Mouse (Mus musculus) kidney, postnatal 4 days (tissue): Measurements from ENCODE around the gene Pax3.
A peak's percentile ranks its signal among the peaks of the same experiment; 100 is the strongest.

Experiments
- DNase-seq, 2 experiments: peaks; one replicate each; pipeline ENCODE4 v3.0.0; 2021; ENCODE audit warnings: mixed read lengths in 2 of 2

Pax3 gene

GRCm38 (mm10) chr1:78171671-78172070 lies 25.3 kb downstream of the Pax3 start:
- no peak for DNase-seq

GRCm38 (mm10) chr1:78170771-78171170 lies 26.2 kb downstream of the Pax3 start:
- DNase-seq: no peak

- no peak for DNase-seq
Observed at GRCm38 (mm10) chr1:78168796-78169195, 28.1 kb downstream of the Pax3 start.

- no peak for DNase-seq
Observed at GRCm38 (mm10) chr1:78167577-78168286, 29.2 kb downstream of the Pax3 start.

GRCm38 (mm10) chr1:78161745-78162144 lies 35.2 kb downstream of the Pax3 start:
- no peak for DNase-seq

- DNase-seq: no peak
Observed at GRCm38 (mm10) chr1:78157930-78158329, 39.0 kb downstream of the Pax3 start.

- no peak for DNase-seq
Observed at GRCm38 (mm10) chr1:78155796-78156195, 41.1 kb downstream of the Pax3 start.

- no peak for DNase-seq
Observed at GRCm38 (mm10) chr1:78148011-78148623, 48.8 kb downstream of the Pax3 start.

- DNase-seq: no peak
Observed at GRCm38 (mm10) chr1:78143403-78143802, 53.5 kb downstream of the Pax3 start.

GRCm38 (mm10) chr1:78142912-78143311 lies 54.0 kb downstream of the Pax3 start:
- DNase-seq: no peak

- DNase-seq: no peak
Observed at GRCm38 (mm10) chr1:78141741-78142501, 55.0 kb downstream of the Pax3 start.

- DNase-seq: no peak
Observed at GRCm38 (mm10) chr1:78141314-78141713, 55.6 kb downstream of the Pax3 start.

- peak in 1 of 2 experiments; percentile 10 for DNase-seq
Observed at GRCm38 (mm10) chr1:78140505-78141303, 56.2 kb downstream of the Pax3 start.

- DNase-seq: no peak
Observed at GRCm38 (mm10) chr1:78139287-78139686, 57.6 kb downstream of the Pax3 start.

GRCm38 (mm10) chr1:78129267-78129666 lies 67.7 kb downstream of the Pax3 start:
- no peak for DNase-seq

- DNase-seq: no peak
Observed at GRCm38 (mm10) chr1:78119899-78120560, 76.9 kb downstream of the Pax3 start.

- no peak for DNase-seq
Observed at GRCm38 (mm10) chr1:78116046-78116445, 80.9 kb downstream of the Pax3 start.

GRCm38 (mm10) chr1:78110311-78110710 lies 86.6 kb downstream of the Pax3 start:
- no peak for DNase-seq

- no peak for DNase-seq
Observed at GRCm38 (mm10) chr1:78103511-78103910, 93.4 kb downstream of the Pax3 start.

GRCm38 (mm10) chr1:78093619-78094018 lies 103.3 kb downstream of the Pax3 start:
- no peak for DNase-seq

- no peak for DNase-seq
Observed at GRCm38 (mm10) chr1:78088646-78089045, 108.3 kb downstream of the Pax3 start.

- DNase-seq: peak; percentile 4
Observed at GRCm38 (mm10) chr1:78081761-78082160, 115.2 kb downstream of the Pax3 start.
